Mouse (Mus musculus) spleen, embryonic (tissue): ENCODE data around the gene Eid2b.
"Not testable (repeated sequence)": the region's sequence is repeated elsewhere in the genome, so short reads cannot be mapped to it uniquely, and the experiment has no call there.

Source experiments
- CTCF ChIA-PET: fragments of 350-600 bp; sonication (Branson Sonifier 250); formaldehyde crosslinking; loops from one replicate; lab custom pipeline; 2022; lab: Charles Lee

The Eid2b gene

GRCm38 (mm10) chr7:28277615-28278278 is at the start of gene Eid2b:
Eid2b (plus strand) TSS chr7:28277739.
- CTCF ChIA-PET = no interaction called here

- CTCF ChIA-PET = not testable (repeated sequence)
Measured at GRCm38 (mm10) chr7:28243943-28244342, 33.6 kb upstream of the Eid2b start.

- CTCF ChIA-PET = no interaction called here
Measured at GRCm38 (mm10) chr7:28248957-28249356, 28.6 kb upstream of the Eid2b start.

GRCm38 (mm10) chr7:28251976-28252375 is 25.6 kb upstream of the Eid2b start:
- CTCF ChIA-PET = no interaction called here

GRCm38 (mm10) chr7:28254591-28254990 is 22.9 kb upstream of the Eid2b start:
- CTCF ChIA-PET = no interaction called here

GRCm38 (mm10) chr7:28255476-28255875 is 22.1 kb upstream of the Eid2b start:
- CTCF ChIA-PET = no interaction called here

GRCm38 (mm10) chr7:28262861-28263260 is 14.7 kb upstream of the Eid2b start:
- CTCF ChIA-PET = no interaction called here

GRCm38 (mm10) chr7:28263786-28264185 is 13.8 kb upstream of the Eid2b start:
- CTCF ChIA-PET = no interaction called here

- CTCF ChIA-PET = no interaction called here
Measured at GRCm38 (mm10) chr7:28265391-28265790, 12.1 kb upstream of the Eid2b start.

- CTCF ChIA-PET = no interaction called here
Measured at GRCm38 (mm10) chr7:28267129-28268041, 10.2 kb upstream of the Eid2b start, which contains the start of gene Eid2. Eid2 (plus strand) TSS chr7:28267881.

- CTCF ChIA-PET = no interaction called here
Measured at GRCm38 (mm10) chr7:28268042-28268531, 9.5 kb upstream of the Eid2b start.

- CTCF ChIA-PET = no interaction called here
Measured at GRCm38 (mm10) chr7:28268576-28268975, 9.0 kb upstream of the Eid2b start.

- CTCF ChIA-PET = no interaction called here
Measured at GRCm38 (mm10) chr7:28269355-28269754, 8.2 kb upstream of the Eid2b start.

- CTCF ChIA-PET = no interaction called here
Measured at GRCm38 (mm10) chr7:28271761-28272160, 5.8 kb upstream of the Eid2b start.

- CTCF ChIA-PET = no interaction called here
Measured at GRCm38 (mm10) chr7:28277237-28277614, 313 bp upstream of the Eid2b start.

- CTCF ChIA-PET = no interaction called here
Measured at GRCm38 (mm10) chr7:28278279-28278652, 727 bp downstream of the Eid2b start.

GRCm38 (mm10) chr7:28280630-28281029 is 3.1 kb downstream of the Eid2b start:
- CTCF ChIA-PET = no interaction called here

GRCm38 (mm10) chr7:28290165-28290564 is 12.6 kb downstream of the Eid2b start:
- CTCF ChIA-PET = no interaction called here

GRCm38 (mm10) chr7:28290638-28291590 is 13.4 kb downstream of the Eid2b start, which contains the start of gene Selenov:
Selenov (minus strand) TSS chr7:28291186.
- CTCF ChIA-PET = interaction anchor here (0.5 to 0.6 kb wide), 2 partner anchors 671 to 784 kb away, joined by 5 to 7 read pairs; partner anchors contain the start of gene Actn4

- CTCF ChIA-PET = no interaction called here
Measured at GRCm38 (mm10) chr7:28294481-28294880, 16.9 kb downstream of the Eid2b start.

GRCm38 (mm10) chr7:28298837-28299625 is 21.5 kb downstream of the Eid2b start:
- CTCF ChIA-PET = no interaction called here
